Mouse (Mus musculus) left cerebral cortex, adult 18-20 months (tissue): ENCODE results near the gene Sox6. TPM values are rescaled to one million over a fixed set of nuclear protein-coding genes. Genes with fewer than 3 reads are reported as not detected.

ENCODE experiments used
- DNase-seq, 2 experiments: peaks; one replicate each; pipeline ENCODE4 v3.0.0; 2021 to 2022; ENCODE audit warnings: low spot score in 2 of 2, mixed read lengths in 1 of 2
- total RNA-seq, 2 experiments: library from RNA; stranded (reverse); gene quantifications; 2 replicates each; pipeline ENCODE4 v1.2.3; 2021

Sox6 gene
- total RNA-seq, 2 experiments from 2014 or later: 25.9 to 34.4 TPM

- DNase-seq: no peak
Observed at GRCm38 (mm10) chr7:115755272-115755671, 283.3 kb downstream of the Sox6 start.

DNA sequence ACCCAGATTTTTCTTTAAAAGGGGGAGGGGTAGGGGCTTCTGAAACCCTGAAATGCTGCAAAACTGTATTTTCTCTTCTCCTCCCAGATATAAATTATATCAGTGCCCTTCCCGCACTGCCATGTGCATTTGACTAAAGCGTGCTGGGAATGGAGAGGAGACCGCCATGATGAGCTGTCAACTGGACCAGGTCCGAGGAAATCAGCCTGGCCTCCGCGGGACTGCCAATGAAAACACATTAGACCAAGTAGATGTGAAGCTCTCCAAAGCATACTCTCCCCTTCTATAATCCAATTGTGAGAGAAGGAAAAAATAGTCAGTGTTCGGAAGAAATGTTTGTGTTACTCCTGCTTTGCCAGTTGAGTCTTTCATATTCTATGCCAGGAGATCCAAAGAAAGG lies 284.4 kb downstream of the Sox6 start:
- no peak for DNase-seq

- no peak for DNase-seq
Observed at GRCm38 (mm10) chr7:115752121-115752634, 286.4 kb downstream of the Sox6 start.

DNA sequence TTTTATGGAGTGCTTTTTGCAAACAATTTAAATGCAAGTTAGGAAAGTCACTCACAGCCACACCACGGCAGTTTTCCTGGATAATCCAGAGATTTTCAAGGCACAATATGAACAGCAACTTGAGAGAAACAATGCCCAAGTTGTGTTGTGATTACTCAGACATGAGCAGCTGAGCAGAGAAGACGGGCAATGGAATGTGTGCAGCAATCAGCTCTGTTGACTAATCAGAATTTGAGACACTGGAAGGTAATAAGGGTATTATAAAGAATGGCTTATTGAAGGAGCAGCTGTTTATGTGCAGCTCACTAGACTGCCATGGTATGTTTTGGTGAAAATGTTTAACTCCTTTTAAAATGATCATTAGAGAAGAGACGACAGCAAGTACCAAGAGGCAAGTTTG lies 287.5 kb downstream of the Sox6 start:
- DNase-seq: no peak

- no peak for DNase-seq
Observed at GRCm38 (mm10) chr7:115750275-115750825, 288.2 kb downstream of the Sox6 start.

DNA sequence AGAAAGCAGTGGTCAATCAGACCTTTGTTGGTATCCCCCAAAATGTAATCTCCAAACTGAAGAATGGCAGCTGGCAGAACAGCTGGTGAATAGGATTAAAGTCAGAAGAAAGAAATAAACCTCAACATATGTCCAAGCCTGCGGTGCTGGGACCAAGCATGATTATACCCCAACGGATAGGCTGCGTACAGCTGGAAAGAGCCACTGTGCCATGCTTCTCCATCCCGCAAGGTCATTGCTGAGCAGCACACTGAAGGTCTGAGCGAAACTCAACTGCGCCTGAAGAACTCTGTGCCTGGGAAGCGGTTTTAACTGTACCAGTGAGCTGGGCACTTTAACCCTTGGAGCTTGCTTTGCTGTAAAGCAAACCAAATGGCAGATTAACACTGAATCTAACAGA lies 291.1 kb downstream of the Sox6 start:
- no peak for DNase-seq

DNA sequence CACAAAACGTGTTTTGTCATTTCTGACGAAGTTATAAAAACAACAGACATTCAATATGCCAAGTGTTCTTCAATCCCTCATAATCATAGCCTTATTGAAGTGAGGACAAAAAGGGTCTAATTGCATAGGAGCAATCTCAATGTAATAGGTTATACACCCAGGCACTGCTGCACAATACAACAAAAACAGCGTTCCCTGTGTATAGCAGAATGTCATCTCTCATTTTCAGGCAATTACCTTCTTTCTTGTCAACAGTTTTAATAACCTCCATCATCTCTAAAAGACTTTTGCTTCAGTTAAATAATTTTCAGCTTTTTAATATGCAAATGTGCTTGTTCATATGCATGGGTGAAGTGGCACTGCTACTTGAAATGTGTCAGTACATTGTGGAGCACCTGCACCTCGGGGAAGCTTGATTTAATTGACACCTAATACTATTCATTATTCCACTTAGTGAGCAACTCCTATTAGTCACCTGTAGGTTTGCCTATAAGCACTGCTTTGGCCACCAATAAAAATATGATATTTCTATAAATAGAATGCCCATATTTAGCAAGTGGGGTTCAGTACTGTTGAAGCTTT lies 292.8 kb downstream of the Sox6 start:
- DNase-seq: no peak

DNA sequence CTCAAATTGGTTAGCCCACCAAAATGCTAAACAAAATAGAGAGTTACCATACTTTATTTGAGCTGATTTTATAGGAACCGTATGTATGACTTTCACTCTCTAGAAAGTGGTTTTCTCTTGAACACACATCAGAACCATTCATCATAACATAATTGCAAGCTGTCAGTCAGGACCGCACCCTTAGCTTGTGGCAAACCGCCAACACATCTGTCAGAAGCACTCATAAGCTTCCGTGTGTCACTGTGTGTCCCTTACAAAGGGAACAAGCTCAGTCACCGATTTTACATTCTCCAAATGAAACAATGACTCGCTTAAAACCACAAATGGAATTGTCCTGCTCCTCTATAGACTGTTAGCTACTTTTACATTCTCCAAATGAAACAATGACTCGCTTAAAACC lies 304.5 kb downstream of the Sox6 start:
- DNase-seq: no peak

DNA sequence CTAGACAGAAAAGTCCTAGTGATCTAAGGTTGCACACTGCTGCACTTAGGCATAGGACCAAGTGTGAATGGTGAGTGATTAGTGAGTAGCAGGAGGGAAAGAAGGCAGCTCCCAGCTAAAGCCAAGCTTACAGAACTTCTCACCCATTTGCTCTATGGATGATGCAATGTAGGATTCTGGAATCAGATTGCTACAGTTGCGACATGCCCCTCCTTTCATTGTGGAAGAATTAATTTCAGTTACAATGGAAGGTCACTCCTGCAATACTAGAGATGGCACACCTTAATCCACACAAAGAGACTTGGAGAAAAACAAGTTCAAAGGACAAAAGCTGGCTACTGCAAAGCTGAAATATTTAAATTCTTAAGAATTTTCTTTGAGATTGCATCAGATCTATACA lies 305.8 kb downstream of the Sox6 start:
- DNase-seq: no peak

DNA sequence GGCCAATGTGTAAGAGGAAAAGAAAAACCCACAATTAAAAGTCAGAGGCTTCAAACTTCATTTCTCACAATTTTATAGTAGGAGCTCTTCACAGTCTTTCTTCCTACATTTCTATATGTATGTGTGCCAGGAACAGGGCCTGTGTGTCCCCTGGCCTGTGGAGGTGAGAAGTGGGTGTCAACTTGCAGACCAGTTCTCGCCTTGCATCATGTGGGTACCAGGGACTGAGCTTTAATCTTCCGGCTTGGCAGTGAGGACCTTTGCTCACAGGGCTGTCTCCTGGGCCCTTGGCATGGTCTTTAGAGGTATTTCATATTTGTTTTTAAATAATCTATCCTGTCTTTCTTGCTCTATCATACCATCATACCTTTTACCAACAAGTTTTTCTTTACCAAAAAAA lies 311.8 kb downstream of the Sox6 start:
- no peak for DNase-seq

- DNase-seq: no peak
Observed at GRCm38 (mm10) chr7:115724404-115724803, 314.2 kb downstream of the Sox6 start.

GRCm38 (mm10) chr7:115721624-115722540 lies 316.7 kb downstream of the Sox6 start:
- DNase-seq: no peak

- DNase-seq: no peak
Observed at GRCm38 (mm10) chr7:115719791-115720190, 318.8 kb downstream of the Sox6 start.

GRCm38 (mm10) chr7:115706141-115706540 lies 332.5 kb downstream of the Sox6 start:
- DNase-seq: no peak

GRCm38 (mm10) chr7:115698105-115698504 lies 340.5 kb downstream of the Sox6 start:
- DNase-seq: no peak

DNA sequence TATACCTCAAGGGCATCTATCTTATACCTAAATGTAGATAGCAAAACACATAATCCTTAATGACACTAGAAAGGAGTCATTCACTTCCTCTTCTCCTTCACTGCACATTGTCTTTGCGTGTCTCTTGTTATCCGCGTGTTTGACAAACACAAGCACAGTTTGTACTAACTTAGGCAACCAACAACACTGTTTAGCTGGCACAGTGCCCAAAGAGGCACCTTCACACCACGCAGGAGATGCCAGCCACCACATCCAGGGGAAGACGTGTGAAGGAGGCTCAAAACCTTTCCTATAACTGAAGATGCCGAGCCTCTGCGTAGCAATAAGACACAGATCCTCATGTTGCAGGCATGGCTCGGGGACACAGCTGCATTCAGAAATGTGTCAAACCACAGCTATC lies 345.4 kb downstream of the Sox6 start:
- DNase-seq: no peak

- no peak for DNase-seq
Observed at GRCm38 (mm10) chr7:115691091-115691490, 347.5 kb downstream of the Sox6 start.

- DNase-seq: no peak
Observed at GRCm38 (mm10) chr7:115686687-115687086, 351.9 kb downstream of the Sox6 start.

DNA sequence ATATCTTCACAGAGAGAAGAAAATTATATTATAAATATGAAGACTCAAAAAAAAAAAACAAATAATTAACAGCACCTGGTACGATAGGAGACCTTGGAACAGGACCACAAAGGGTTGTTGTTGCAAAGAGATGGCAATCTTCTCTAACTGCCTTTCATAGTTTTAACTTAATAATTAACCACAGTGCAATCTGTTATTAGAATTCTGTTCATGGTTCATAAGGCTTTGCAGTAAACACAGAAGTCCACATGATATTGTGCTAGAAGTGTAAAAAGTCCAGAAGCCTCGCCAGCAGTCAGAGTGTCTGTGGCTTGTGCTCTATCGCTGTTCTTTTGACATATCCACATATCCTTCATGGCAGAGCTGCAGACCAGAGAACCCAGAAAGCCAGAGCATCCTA lies 354.5 kb downstream of the Sox6 start:
- DNase-seq: no peak

GRCm38 (mm10) chr7:115671749-115672148 lies 366.8 kb downstream of the Sox6 start:
- no peak for DNase-seq

DNA sequence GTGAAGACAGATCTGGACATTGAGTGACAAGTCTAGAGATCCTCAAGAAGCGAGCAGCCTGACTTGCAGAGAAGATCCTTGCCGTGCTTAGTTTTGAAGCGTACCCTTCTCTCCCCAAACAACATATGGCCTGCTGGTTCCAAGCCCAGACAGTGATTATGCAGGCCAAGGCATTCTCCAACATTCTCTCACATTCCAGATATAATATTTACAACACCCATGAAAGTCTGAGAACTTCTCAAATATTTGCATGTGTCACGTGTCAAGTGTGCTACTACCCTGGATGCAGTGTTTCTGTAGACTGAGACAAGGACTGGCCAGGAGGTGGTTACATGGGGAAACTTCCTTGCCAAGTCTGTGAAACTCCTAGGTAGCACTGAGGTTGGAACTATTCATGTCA lies 367.3 kb downstream of the Sox6 start:
- DNase-seq: no peak
